Mouse (Mus musculus) small intestine, adult 2 months (tissue): ENCODE data around the gene Timp3. TPM values are rescaled to one million over a fixed set of nuclear protein-coding genes. Genes with fewer than 3 reads are reported as not detected.

Experiments used
- H3K27ac ChIP-seq: fragments of 200-500 bp; 2 replicates; pipeline ENCODE4 v1.5.1; 2012; ENCODE audit warnings: low read depth, low read length, control low read depth, inconsistent platforms; ENCODE audit not compliant: insufficient read depth
- H3K27me3 ChIP-seq: fragments of 200-500 bp; 2 replicates; pipeline ENCODE4 v1.6.1; 2012; ENCODE audit warnings: mild to moderate bottlenecking, moderate library complexity, low read length, inconsistent platforms; ENCODE audit not compliant: control insufficient read depth, insufficient read depth
- H3K36me3 ChIP-seq: fragments of 200-500 bp; 2 replicates; pipeline ENCODE4 v1.6.1; 2012; ENCODE audit warnings: mild to moderate bottlenecking, low read length, control low read depth, inconsistent platforms; ENCODE audit not compliant: control insufficient read depth, insufficient read depth
- H3K4me1 ChIP-seq: fragments of 200-500 bp; 2 replicates; pipeline ENCODE4 v1.6.1; 2012; ENCODE audit warnings: low read length, inconsistent platforms, mixed read lengths; ENCODE audit not compliant: control insufficient read depth, insufficient read depth, insufficient read length
- H3K4me3 ChIP-seq: fragments of 200-500 bp; 2 replicates; pipeline ENCODE4 v1.5.1; 2012; ENCODE audit warnings: low read depth, mild to moderate bottlenecking, control low read depth, inconsistent platforms, low read length, moderate library complexity
- CTCF ChIP-seq: fragments of 200-500 bp; IDR thresholded peaks from 2 replicates; pipeline ENCODE4 v1.5.1; 2012; ENCODE audit warnings: low read depth, mild to moderate bottlenecking, control low read depth, inconsistent platforms, low read length, moderate library complexity, mixed read lengths; ENCODE audit not compliant: insufficient replicate concordance, insufficient read length; ENCODE audit errors: extremely low read depth
- POLR2A ChIP-seq: fragments of 200-500 bp; IDR thresholded peaks from 2 replicates; pipeline ENCODE4 v1.6.1; 2012; ENCODE audit warnings: low read depth, mild to moderate bottlenecking, control low read depth, inconsistent platforms, low read length, moderate library complexity
- WGBS: fragments of 180-500 bp; shearing (Covaris S2); methylation state at CpG from one replicate; pipeline ENCODE4 v1.1.7; 2018; 5-methylcytosine and 5-hydroxymethylcytosine counted together
- polyA plus RNA-seq: library from polyadenylated mRNA; depleted of rRNA; stranded (reverse); fragments of >200 nt; gene quantifications from 2 replicates; pipeline ENCODE4 v1.2.3, GENCODE M21; 2012

The Timp3 gene
- polyA plus RNA-seq, 1 experiment = 15.3 TPM

- Histone ChIP-seq H3K27ac (no peak overlapping the region), H3K4me3 (no peak overlapping the region), H3K4me1 (peaks cover 13% of the 10 kb centered on the region), H3K36me3 (no peaks in the 10 kb centered on the region), H3K27me3 (0 out of 2 replicates have a peak, but pooled peaks cover 3% of the 10 kb centered on the region)
- TF ChIP-seq CTCF (no peak), POLR2A (no peak)
- 87% methylated on average over 6 of the region's 6 CpGs for WGBS
Observed at GRCm38 (mm10) chr10:86298326-86298725, 1.8 kb upstream of the Timp3 start.

- Histone ChIP-seq H3K4me1 (peaks cover 13% of the 10 kb centered on the region), H3K27ac (no peak overlapping the region), H3K4me3 (peak overlapping the region; percentile 39), H3K36me3 (no peaks in the 10 kb centered on the region), H3K27me3 (0 out of 2 replicates have a peak, but pooled peaks cover 3% of the 10 kb centered on the region)
- TF ChIP-seq CTCF = no peak
- TF ChIP-seq POLR2A = no peak
- WGBS = 43% methylated on average over 6 of the region's 6 CpGs
Observed at GRCm38 (mm10) chr10:86299795-86300194, 377 bp upstream of the Timp3 start.

- 3% methylated on average over 10 of the region's 10 CpGs for WGBS
- H3K27ac ChIP-seq = peak overlapping the region; percentile 23
Observed at GRCm38 (mm10) chr10:86301117-86301490, 932 bp downstream of the Timp3 start.

GRCm38 (mm10) chr10:86301593-86302317 lies 1.6 kb downstream of the Timp3 start:
- TF ChIP-seq POLR2A (no peak), CTCF (no peak)
- WGBS = 50% methylated on average over 4 of the region's 4 CpGs
- Histone ChIP-seq H3K4me1 (peaks cover 13% of the 10 kb centered on the region), H3K27me3 (0 out of 2 replicates have a peak, but pooled peaks cover 3% of the 10 kb centered on the region), H3K36me3 (no peaks in the 10 kb centered on the region), H3K27ac (peak overlapping the region; percentile 23), H3K4me3 (peak overlapping the region; percentile 59)

More at GRCm38 (mm10) chr10:86301117-86301490, 932 bp downstream of the Timp3 start:
- 0 out of 2 replicates have a peak, but pooled peaks cover 3% of the 10 kb centered on the region for H3K27me3 ChIP-seq
- peaks cover 13% of the 10 kb centered on the region for H3K4me1 ChIP-seq
- peak overlapping the region; percentile 59 for H3K4me3 ChIP-seq
- TF ChIP-seq POLR2A (no peak), CTCF (no peak)
- H3K36me3 ChIP-seq = no peaks in the 10 kb centered on the region

DNA sequence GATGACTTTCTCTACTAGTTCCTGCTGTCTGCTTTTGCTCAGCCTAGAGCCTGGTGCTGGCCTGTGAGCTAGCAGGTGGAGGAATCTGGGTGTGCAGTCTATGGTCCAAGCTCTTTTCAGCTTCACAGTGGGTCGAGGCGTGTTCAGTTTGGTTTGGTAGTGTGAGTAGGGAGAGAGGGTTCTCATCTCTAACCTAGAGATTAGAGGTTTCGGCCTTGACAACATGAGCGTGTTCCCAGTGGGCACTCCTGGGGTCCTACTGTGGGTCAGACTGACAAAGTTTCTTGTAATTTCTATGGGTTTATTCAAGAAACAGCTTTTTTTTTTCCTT lies 2.1 kb downstream of the Timp3 start:
- no peak for TF ChIP-seq POLR2A
- TF ChIP-seq CTCF = no peak

GRCm38 (mm10) chr10:86302761-86303494 lies 2.8 kb downstream of the Timp3 start:
- 6% methylated on average over 8 of the region's 8 CpGs for WGBS
- peak overlapping the region; percentile 28 for H3K4me3 ChIP-seq

More for the DNA sequence above, 2.1 kb downstream of the Timp3 start:
- no peaks in the 10 kb centered on the region for H3K36me3 ChIP-seq
- peak overlapping the region; percentile 23; the same call in 1 of the 2 replicates for H3K27ac ChIP-seq
- H3K27me3 ChIP-seq = 0 out of 2 replicates have a peak, but pooled peaks cover 3% of the 10 kb centered on the region
- H3K4me1 ChIP-seq = peaks cover 13% of the 10 kb centered on the region
- WGBS = 56% methylated on average over 4 of the region's 4 CpGs
- peak overlapping the region; percentile 59 for H3K4me3 ChIP-seq

DNA sequence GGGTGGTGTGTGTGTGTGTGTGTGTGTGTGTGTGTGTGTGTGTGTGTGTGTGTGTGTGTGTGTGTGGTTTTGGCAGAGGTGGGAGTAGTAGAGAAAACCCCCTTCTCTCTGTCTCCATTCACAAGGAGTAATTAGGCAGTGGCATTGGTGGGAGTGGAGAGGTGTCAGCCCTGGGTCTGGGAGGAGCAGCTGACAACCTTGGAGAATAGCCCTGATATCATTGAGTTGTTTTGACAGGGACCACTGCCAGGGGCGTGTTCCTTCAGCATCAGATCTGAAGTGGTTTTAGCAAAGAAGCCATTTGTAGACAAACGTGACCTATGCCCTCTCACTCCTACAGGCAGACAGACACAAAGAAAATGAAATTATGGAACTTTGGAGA lies 3.3 kb downstream of the Timp3 start:
- 33% methylated on average over 2 of the region's 2 CpGs for WGBS
- TF ChIP-seq CTCF = no peak
- no peak for TF ChIP-seq POLR2A
- 0 out of 2 replicates have a peak, but pooled peaks cover 3% of the 10 kb centered on the region for H3K27me3 ChIP-seq
- no peaks in the 10 kb centered on the region for H3K36me3 ChIP-seq
- peaks cover 13% of the 10 kb centered on the region for H3K4me1 ChIP-seq
- no peak overlapping the region for H3K27ac ChIP-seq
- H3K4me3 ChIP-seq = no peak overlapping the region

More at GRCm38 (mm10) chr10:86302761-86303494, 2.8 kb downstream of the Timp3 start:
- TF ChIP-seq POLR2A (no peak), CTCF (peak; percentile 81)
- Histone ChIP-seq H3K36me3 (no peaks in the 10 kb centered on the region), H3K27me3 (0 out of 2 replicates have a peak, but pooled peaks cover 3% of the 10 kb centered on the region), H3K4me1 (peaks cover 13% of the 10 kb centered on the region), H3K27ac (no peak overlapping the region)
